Mouse (Mus musculus): ENCODE results near the gene Coasy.
A peak's percentile ranks its signal among the peaks of the same experiment; 100 is the strongest.

Gene Coasy

GRCm38 (mm10) chr11:101062165-101062884 is 20.0 kb upstream of the Coasy start:
- no peak for ATAC-seq (ENCODE audit: insufficient number of reproducible peaks, low FRiP score, low TSS enrichment)

GRCm38 (mm10) chr11:101062971-101063675 is 19.2 kb upstream of the Coasy start:
- ATAC-seq (ENCODE audit: insufficient number of reproducible peaks, low FRiP score, low TSS enrichment) = no peak

GRCm38 (mm10) chr11:101063676-101064327 is 18.6 kb upstream of the Coasy start:
- ATAC-seq (ENCODE audit: insufficient number of reproducible peaks, low FRiP score, low TSS enrichment) = no peak

- no peak for ATAC-seq (ENCODE audit: insufficient number of reproducible peaks, low FRiP score, low TSS enrichment)
Measured at GRCm38 (mm10) chr11:101064462-101064861, 17.9 kb upstream of the Coasy start.

GRCm38 (mm10) chr11:101065002-101065401 is 17.4 kb upstream of the Coasy start:
- no peak for ATAC-seq (ENCODE audit: insufficient number of reproducible peaks, low FRiP score, low TSS enrichment)

GRCm38 (mm10) chr11:101066549-101067412 is 15.6 kb upstream of the Coasy start:
- ATAC-seq (ENCODE audit: insufficient number of reproducible peaks, low FRiP score, low TSS enrichment) = no peak

- peak; percentile 79 for ATAC-seq (ENCODE audit: insufficient number of reproducible peaks, low FRiP score, low TSS enrichment)
Measured at GRCm38 (mm10) chr11:101069391-101070188, 12.8 kb upstream of the Coasy start, which contains the start of gene Naglu. Gene Naglu (plus strand): TSS chr11:101070012.

GRCm38 (mm10) chr11:101070189-101070527 is 12.2 kb upstream of the Coasy start:
- ATAC-seq (ENCODE audit: insufficient number of reproducible peaks, low FRiP score, low TSS enrichment) = peak; percentile 22; the same call in 1 of the 2 replicates

- no peak for ATAC-seq (ENCODE audit: insufficient number of reproducible peaks, low FRiP score, low TSS enrichment)
Measured at GRCm38 (mm10) chr11:101070987-101071386, 11.4 kb upstream of the Coasy start.

- no peak for ATAC-seq (ENCODE audit: insufficient number of reproducible peaks, low FRiP score, low TSS enrichment)
Measured at GRCm38 (mm10) chr11:101071810-101072428, 10.4 kb upstream of the Coasy start.

GRCm38 (mm10) chr11:101078121-101078520 is 4.2 kb upstream of the Coasy start, which contains the start of gene Hsd17b1:
Gene Hsd17b1 (plus strand): TSS chr11:101078411.
- no peak for ATAC-seq (ENCODE audit: insufficient number of reproducible peaks, low FRiP score, low TSS enrichment)

- ATAC-seq (ENCODE audit: insufficient number of reproducible peaks, low FRiP score, low TSS enrichment) = no peak
Measured at GRCm38 (mm10) chr11:101079746-101080145, 2.6 kb upstream of the Coasy start.

- no peak for ATAC-seq (ENCODE audit: insufficient number of reproducible peaks, low FRiP score, low TSS enrichment)
Measured at GRCm38 (mm10) chr11:101080421-101080820, 1.9 kb upstream of the Coasy start.

- ATAC-seq (ENCODE audit: insufficient number of reproducible peaks, low FRiP score, low TSS enrichment) = no peak
Measured at GRCm38 (mm10) chr11:101081659-101082058, 706 bp upstream of the Coasy start.

- ATAC-seq (ENCODE audit: insufficient number of reproducible peaks, low FRiP score, low TSS enrichment) = no peak
Measured at GRCm38 (mm10) chr11:101083083-101083697, 825 bp downstream of the Coasy start.

- no peak for ATAC-seq (ENCODE audit: insufficient number of reproducible peaks, low FRiP score, low TSS enrichment)
Measured at GRCm38 (mm10) chr11:101084246-101084645, 1.9 kb downstream of the Coasy start.

GRCm38 (mm10) chr11:101084811-101085210 is 2.4 kb downstream of the Coasy start:
- ATAC-seq (ENCODE audit: insufficient number of reproducible peaks, low FRiP score, low TSS enrichment) = no peak

- ATAC-seq (ENCODE audit: insufficient number of reproducible peaks, low FRiP score, low TSS enrichment) = no peak
Measured at GRCm38 (mm10) chr11:101085617-101086322, 3.4 kb downstream of the Coasy start.

Data from cerebellum, adult (tissue).